Mouse (Mus musculus) small intestine, adult 2 months (tissue): Measurements from ENCODE around the gene Fcgbp.

Experiments used
- CTCF ChIP-seq: fragments of 200-500 bp; IDR thresholded peaks from 2 replicates; pipeline ENCODE4 v1.5.1; 2012; ENCODE audit warnings: low read depth, mild to moderate bottlenecking, control low read depth, inconsistent platforms, low read length, moderate library complexity, mixed read lengths; ENCODE audit not compliant: insufficient replicate concordance, insufficient read length; ENCODE audit errors: extremely low read depth
- POLR2A ChIP-seq: fragments of 200-500 bp; IDR thresholded peaks from 2 replicates; pipeline ENCODE4 v1.6.1; 2012; ENCODE audit warnings: low read depth, mild to moderate bottlenecking, control low read depth, inconsistent platforms, low read length, moderate library complexity

- no peak for TF ChIP-seq POLR2A
- TF ChIP-seq CTCF: no peak
Observed at GRCm38 (mm10) chr7:28137613-28138012, 66.6 kb downstream of the Fcgbp start.
